Mouse (Mus musculus) intestine, postnatal 0 days (tissue): ENCODE data around the gene Ugt1a6b. TPM values are rescaled to one million over a fixed set of nuclear protein-coding genes. Genes with fewer than 3 reads are reported as not detected.
"Not testable (repeated sequence)": the region's sequence is repeated elsewhere in the genome, so short reads cannot be mapped to it uniquely, and the experiment has no call there.

Experiments used
- ATAC-seq: fragments of 200-750 bp; cut with Nextera tagmentation; 2 replicates; pipeline ENCODE4 v1.8.0; 2017; ENCODE audit warnings: mild to moderate bottlenecking, moderate TSS enrichment, moderate library complexity
- H3K27ac ChIP-seq: fragments of 300-500 bp; sonication (generic); 2 replicates; pipeline ENCODE4 v1.5.1; 2014; ENCODE audit warnings: mild to moderate bottlenecking, low read depth, low read length, moderate library complexity
- H3K27me3 ChIP-seq: fragments of 300-500 bp; sonication (generic); replicated peaks from 2 replicates; pipeline ENCODE4 v1.6.1; 2014; ENCODE audit warnings: low read length, mixed read lengths; ENCODE audit not compliant: control insufficient read depth, insufficient read depth
- H3K36me3 ChIP-seq: fragments of 300-500 bp; sonication (generic); 2 replicates; pipeline ENCODE4 v1.6.1; 2014; ENCODE audit warnings: mild to moderate bottlenecking, moderate library complexity; ENCODE audit not compliant: control insufficient read depth, insufficient read depth
- H3K4me1 ChIP-seq: fragments of 300-500 bp; sonication (generic); replicated peaks from 2 replicates; pipeline ENCODE4 v1.6.1; 2014; ENCODE audit warnings: antibody characterized with exemption, low read length, mixed read lengths; ENCODE audit not compliant: control insufficient read depth, insufficient read depth
- H3K4me2 ChIP-seq: fragments of 300-500 bp; sonication (generic); replicated peaks from 2 replicates; pipeline ENCODE4 v1.6.1; 2014; ENCODE audit warnings: low read depth, mild to moderate bottlenecking, moderate library complexity
- H3K4me3 ChIP-seq: fragments of 300-500 bp; sonication (generic); 2 replicates; pipeline ENCODE4 v1.5.1; 2014; ENCODE audit warnings: low read depth, low read length
- H3K9ac ChIP-seq: fragments of 300-500 bp; sonication (generic); 2 replicates; pipeline ENCODE4 v1.6.1; 2014; ENCODE audit warnings: mild to moderate bottlenecking, low read depth, low read length
- H3K9me3 ChIP-seq: fragments of 300-500 bp; sonication (generic); 2 replicates; pipeline ENCODE4 v1.6.1; 2016; ENCODE audit warnings: mixed run types; ENCODE audit not compliant: control insufficient read depth
- CTCF ChIP-seq: sonication (generic); IDR thresholded peaks from 2 replicates; pipeline ENCODE4 v1.5.1; 2016; ENCODE audit warnings: low read depth, mild to moderate bottlenecking, control low read depth, antibody characterized with exemption, moderate library complexity
- WGBS: fragments of 180-500 bp; shearing (Covaris S2); extraction: QIAGEN DNeasy Blood & Tissue Kit; methylation state at CpG from one replicate; pipeline ENCODE4 v1.1.7; 2014; 5-methylcytosine and 5-hydroxymethylcytosine counted together
- polyA plus RNA-seq: library from polyadenylated mRNA; unstranded; fragments of >200 nt; fragmentation: Nextera tagmentation; extraction: Ambion mirVana; gene quantifications from 2 replicates; pipeline ENCODE4 v1.2.1, GENCODE M21; 2015

Ugt1a6b gene
- polyA plus RNA-seq, 1 experiment from 2014 or later: 0.35 TPM

GRCm38 (mm10) chr1:88094941-88095492 lies 8.0 kb upstream of the Ugt1a6b start, which contains the start of gene Ugt1a7c:
Gene Ugt1a7c (plus strand): TSS chr1:88095062.
- H3K27me3 ChIP-seq: no peaks in the 10 kb centered on the region

GRCm38 (mm10) chr1:88098546-88098945 lies 4.5 kb upstream of the Ugt1a6b start:
- not testable (repeated sequence) for H3K4me1 ChIP-seq, H3K27ac ChIP-seq, H3K4me2 ChIP-seq, H3K27me3 ChIP-seq, H3K9ac ChIP-seq, H3K36me3 ChIP-seq, H3K4me3 ChIP-seq, H3K9me3 ChIP-seq
- ATAC-seq: peak; percentile 47
- 33% methylated on average over 3 of the region's 3 CpGs for WGBS

More at GRCm38 (mm10) chr1:88094941-88095492, 8.0 kb upstream of the Ugt1a6b start, which contains the start of gene Ugt1a7c:
- Histone ChIP-seq H3K4me2 (peak within 1 kb of the TSS; percentile 66), H3K36me3 (no peaks in the 10 kb centered on the region), H3K4me1 (no peaks in the 10 kb centered on the region), H3K9me3 (no peaks in the 10 kb centered on the region), H3K4me3 (peak within 1 kb of the TSS; percentile 39), H3K27ac (peak within 1 kb of the TSS; percentile 81), H3K9ac (peak within 1 kb of the TSS; percentile 34; the same call in 1 of the 2 replicates)
- TF ChIP-seq CTCF: no peak
- ATAC-seq: peak; percentile 67
- 9% methylated on average over 10 of the region's 10 CpGs for WGBS

- H3K4me1 ChIP-seq, H3K27ac ChIP-seq, H3K9ac ChIP-seq, H3K27me3 ChIP-seq, H3K9me3 ChIP-seq, H3K4me2 ChIP-seq, H3K36me3 ChIP-seq, H3K4me3 ChIP-seq, ATAC-seq: not testable (repeated sequence)
- 86% methylated on average over 2 of the region's 2 CpGs for WGBS
Measured at GRCm38 (mm10) chr1:88099691-88100090, 3.4 kb upstream of the Ugt1a6b start.

GRCm38 (mm10) chr1:88103697-88104468 lies 831 bp downstream of the Ugt1a6b start:
- WGBS: 49% methylated on average over 4 of the region's 5 CpGs
- not testable (repeated sequence) for H3K4me3 ChIP-seq, H3K4me2 ChIP-seq, ATAC-seq, H3K9me3 ChIP-seq, H3K9ac ChIP-seq, H3K36me3 ChIP-seq, H3K27ac ChIP-seq, H3K27me3 ChIP-seq, H3K4me1 ChIP-seq

GRCm38 (mm10) chr1:88104667-88105430 lies 1.8 kb downstream of the Ugt1a6b start:
- H3K27ac ChIP-seq: no peak overlapping the region
- H3K4me3 ChIP-seq: no peak overlapping the region
- H3K9ac ChIP-seq: no peak overlapping the region
- no peak for ATAC-seq
- H3K36me3 ChIP-seq: no peaks in the 10 kb centered on the region
- no peak for TF ChIP-seq CTCF
- H3K27me3 ChIP-seq: no peaks in the 10 kb centered on the region
- no peak overlapping the region for H3K4me2 ChIP-seq
- no peaks in the 10 kb centered on the region for H3K9me3 ChIP-seq
- WGBS: 77% methylated on average over 1 of the region's 1 CpGs
- H3K4me1 ChIP-seq: 0 out of 2 replicates have a peak, but pooled peaks cover 7% of the 10 kb centered on the region

- TF ChIP-seq CTCF: no peak
- ATAC-seq: peak; percentile 46; the same call in 1 of the 2 replicates
- WGBS: 31% methylated on average over 2 of the region's 2 CpGs
- H3K27me3 ChIP-seq: no peaks in the 10 kb centered on the region
- no peaks in the 10 kb centered on the region for H3K36me3 ChIP-seq
- no peak overlapping the region for H3K4me2 ChIP-seq
- H3K9me3 ChIP-seq: no peaks in the 10 kb centered on the region
- H3K4me1 ChIP-seq: 0 out of 2 replicates have a peak, but pooled peaks cover 7% of the 10 kb centered on the region
- H3K4me3 ChIP-seq: no peak overlapping the region
- H3K27ac ChIP-seq: no peak overlapping the region
- H3K9ac ChIP-seq: no peak overlapping the region
Measured at GRCm38 (mm10) chr1:88105656-88106055, 2.6 kb downstream of the Ugt1a6b start.

GRCm38 (mm10) chr1:88109027-88109557 lies 6.0 kb downstream of the Ugt1a6b start:
- H3K9me3 ChIP-seq, H3K27ac ChIP-seq, H3K9ac ChIP-seq: not testable (repeated sequence)

GRCm38 (mm10) chr1:88109604-88110003 lies 6.6 kb downstream of the Ugt1a6b start:
- H3K27me3 ChIP-seq, H3K4me2 ChIP-seq, H3K9me3 ChIP-seq, ATAC-seq, H3K4me1 ChIP-seq, H3K27ac ChIP-seq, H3K9ac ChIP-seq, H3K36me3 ChIP-seq, H3K4me3 ChIP-seq: not testable (repeated sequence)
- 30% methylated on average over 2 of the region's 2 CpGs for WGBS

More at GRCm38 (mm10) chr1:88109027-88109557, 6.0 kb downstream of the Ugt1a6b start:
- not testable (repeated sequence) for H3K4me2 ChIP-seq, H3K36me3 ChIP-seq, H3K27me3 ChIP-seq, H3K4me3 ChIP-seq, H3K4me1 ChIP-seq
- WGBS: 31% methylated on average over 2 of the region's 2 CpGs
- ATAC-seq: peak; percentile 85
